Mouse (Mus musculus) bone marrow, adult 2 months (tissue): ENCODE measurements around the gene Sh3bgrl2.

Source experiments
- CTCF ChIP-seq: fragments of 200-500 bp; IDR thresholded peaks from 2 replicates; pipeline ENCODE4 v1.5.1; 2011; ENCODE audit warnings: low read length, control low read depth; ENCODE audit not compliant: control insufficient read depth, insufficient read depth
- POLR2A ChIP-seq: fragments of 200-500 bp; IDR thresholded peaks from 2 replicates; pipeline ENCODE4 v1.6.1; 2011; ENCODE audit warnings: low read depth, mild to moderate bottlenecking, control low read depth, low read length, borderline replicate concordance; ENCODE audit not compliant: control insufficient read depth

DNA sequence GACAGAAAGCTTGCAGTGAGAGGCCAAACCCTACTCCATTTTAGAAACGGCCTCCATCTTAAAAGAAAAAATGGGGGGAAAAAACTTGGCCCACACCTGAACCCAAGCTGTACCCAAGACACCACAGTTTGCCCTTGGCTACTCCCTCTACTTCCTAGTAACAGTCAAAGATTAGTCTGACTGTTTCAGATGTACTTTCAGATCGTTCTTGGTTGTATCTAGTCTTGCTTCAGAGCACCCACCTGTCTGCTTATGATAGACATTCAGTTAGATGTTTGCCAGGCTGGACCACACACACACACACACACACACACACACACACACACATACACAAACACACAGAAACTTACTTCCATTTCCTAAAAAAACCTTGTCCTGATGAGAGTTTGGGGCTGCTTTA, 111.0 kb downstream of the Sh3bgrl2 start:
- no peak for TF ChIP-seq POLR2A
- no peak for TF ChIP-seq CTCF
